Comparison of ENCODE assay signal across 12 mouse cellular contexts in genomic region chr13:40469162-40469561, GRCm38 (mm10).
"Had no signal": no experiment of that assay in that cellular context is flagged by ENCODE, and none has a peak within 500 bp of the region (broad histone marks: within the 10 kb centered on the region; RNA-seq: fewer than 3 reads in every experiment).

No protein-coding gene starts in this region.

- DNase-seq: left cerebral cortex, postnatal 4 days; liver; liver, embryonic 13.5 days; liver, postnatal 0 days; lung, adult 18-20 months; lung, adult 2 months; lung, embryonic 14.5 days; lung, postnatal 10 days; lung, postnatal 14 days; lung, postnatal 36 days; lung, postnatal 4 days; midbrain, embryonic 14.5 days had no signal
